Mouse (Mus musculus) megakaryocyte progenitor cell, adult 5-6 weeks (primary cell): Measurements from ENCODE around the gene Sp140. TPM values are rescaled to one million over a fixed set of nuclear protein-coding genes. Genes with fewer than 3 reads are reported as not detected.
"Not testable (repeated sequence)": the region's sequence is repeated elsewhere in the genome, so short reads cannot be mapped to it uniquely, and the experiment has no call there.

Experiments
- ATAC-seq: replicated peaks from 2 replicates; pipeline ENCODE4 v1.8.0; 2016; ENCODE audit warnings: mild to moderate bottlenecking, moderate TSS enrichment, inconsistent platforms; ENCODE audit not compliant: poor library complexity
- total RNA-seq, 2 experiments: library from RNA; stranded (forward) in 1 of 2; stranded (reverse) in 1 of 2; fragments of 157-497, 149-512 nt in 1 of 2; fragments of 200-1000 nt in 1 of 2; gene quantifications; 2 replicates each; pipeline versions ENCODE4 v1.2.3 to v1.2.4; 2015 to 2017

Sp140 gene
- total RNA-seq, 2 experiments from 2014 or later, result 83.5 to 92.2 TPM

DNA sequence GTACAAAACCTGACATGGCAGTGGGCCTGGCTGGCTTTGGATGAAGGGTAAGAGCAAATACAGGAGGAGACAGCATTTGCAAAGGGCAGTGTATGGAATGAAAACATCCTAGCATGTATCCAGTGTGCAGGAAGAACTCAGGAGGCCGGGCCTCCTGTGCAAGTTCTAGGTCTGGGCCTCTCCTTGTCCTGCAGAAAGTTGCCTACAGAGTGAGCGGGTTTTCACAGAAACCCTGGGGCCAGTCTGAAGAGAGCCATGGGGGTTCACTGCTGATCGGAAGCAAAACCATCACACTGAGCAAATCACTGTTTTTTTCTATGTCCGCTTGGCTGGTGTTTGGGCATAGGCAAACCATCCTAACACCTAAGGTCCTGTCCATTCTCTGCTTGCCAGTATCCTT lies 38.0 kb downstream of the Sp140 start:
- not testable (repeated sequence) for ATAC-seq

GRCm38 (mm10) chr1:85649881-85650280 lies 49.7 kb downstream of the Sp140 start, which contains the start of gene Sp100:
Sp100 (plus strand) TSS chr1:85649988.
- ATAC-seq, result 0 out of 2 replicates have a peak, but pooled peaks have one; percentile 48

GRCm38 (mm10) chr1:85650524-85650923 lies 50.3 kb downstream of the Sp140 start:
- not testable (repeated sequence) for ATAC-seq

DNA sequence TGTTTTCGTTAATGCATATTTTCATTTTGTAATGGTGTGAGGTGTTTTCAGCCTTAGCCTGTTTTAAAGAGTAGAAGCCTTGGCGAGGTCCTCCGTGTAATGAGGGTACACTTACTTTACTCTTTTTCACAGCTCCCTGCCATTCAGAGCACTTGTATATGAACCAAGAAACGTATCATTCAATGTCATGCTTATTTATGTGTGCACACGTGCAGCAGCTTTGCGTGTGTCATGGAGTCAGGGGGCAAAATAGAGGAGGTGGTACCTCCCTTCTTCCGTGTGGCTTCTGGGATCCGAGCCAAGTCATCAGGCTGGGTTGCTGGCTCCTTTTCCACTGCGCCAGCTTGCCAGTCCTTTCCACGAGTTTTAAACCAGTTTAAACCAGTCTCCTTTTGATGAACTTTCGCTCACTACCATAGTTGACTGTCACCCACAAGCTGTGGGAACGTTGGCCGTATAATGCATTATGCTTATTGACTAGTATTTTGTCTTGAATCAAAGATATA lies 51.6 kb downstream of the Sp140 start:
- ATAC-seq, result 0 out of 2 replicates have a peak, but pooled peaks have one; percentile 14

DNA sequence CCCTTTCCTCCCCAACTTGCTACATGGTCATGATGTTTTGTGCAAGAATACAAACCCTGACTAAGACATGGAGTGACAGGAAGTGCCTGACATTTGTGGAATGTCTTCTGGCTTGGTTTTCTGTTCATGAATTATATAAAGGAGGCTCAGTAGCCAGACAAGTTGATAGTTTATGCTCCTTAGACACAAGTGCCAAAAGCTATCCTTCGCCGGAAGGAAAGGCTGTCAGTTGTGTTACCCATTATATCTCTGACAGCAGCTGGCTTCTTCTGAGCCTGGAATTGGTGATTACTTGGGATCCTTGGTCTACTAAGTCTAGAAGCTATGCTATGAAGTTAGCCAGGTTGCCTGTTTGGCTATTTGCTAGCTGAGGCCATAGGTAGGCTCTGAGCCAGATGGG lies 57.0 kb downstream of the Sp140 start:
- ATAC-seq, result not testable (repeated sequence)

GRCm38 (mm10) chr1:85664266-85664665 lies 64.1 kb downstream of the Sp140 start:
- 0 out of 2 replicates have a peak, but pooled peaks have one; percentile 31 for ATAC-seq

DNA sequence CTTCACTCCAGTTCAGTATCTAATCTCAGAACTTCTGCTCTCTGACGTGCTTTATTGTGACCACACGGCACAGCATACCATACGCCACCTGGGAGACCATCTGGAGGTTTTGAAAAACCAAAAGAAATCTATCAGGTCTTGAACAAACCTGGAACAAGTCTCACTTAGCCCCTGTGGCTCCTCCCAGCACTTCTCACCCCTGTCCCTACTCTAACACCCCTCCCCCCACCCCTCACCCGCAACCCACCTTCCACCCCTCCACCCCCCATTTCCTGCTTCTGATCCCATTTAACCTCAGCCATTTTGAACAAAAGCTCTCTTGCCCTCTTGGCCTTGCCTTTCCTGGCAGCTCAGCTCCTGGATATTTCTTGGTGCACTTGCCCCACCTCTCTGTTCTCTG lies 80.0 kb downstream of the Sp140 start:
- no peak for ATAC-seq

DNA sequence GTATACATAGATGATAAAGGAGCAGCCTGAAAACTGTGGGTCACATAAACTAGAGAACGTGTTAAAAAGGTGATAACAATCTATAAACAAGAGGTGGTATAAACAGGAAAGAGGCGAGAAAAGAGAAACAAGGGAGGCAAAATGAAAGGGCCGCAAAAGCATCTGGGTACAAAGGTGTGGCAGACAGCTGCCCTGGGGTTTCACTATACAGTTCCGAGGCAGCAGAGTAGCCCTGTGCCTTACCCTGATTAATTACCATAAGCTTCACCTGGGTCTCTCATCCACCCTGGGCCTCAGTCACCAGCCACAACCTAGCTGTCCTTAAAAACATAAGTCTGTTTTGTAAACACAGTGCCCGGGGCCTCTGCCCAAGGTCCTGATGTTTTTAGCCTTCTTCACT lies 86.5 kb downstream of the Sp140 start:
- ATAC-seq, result no peak

DNA sequence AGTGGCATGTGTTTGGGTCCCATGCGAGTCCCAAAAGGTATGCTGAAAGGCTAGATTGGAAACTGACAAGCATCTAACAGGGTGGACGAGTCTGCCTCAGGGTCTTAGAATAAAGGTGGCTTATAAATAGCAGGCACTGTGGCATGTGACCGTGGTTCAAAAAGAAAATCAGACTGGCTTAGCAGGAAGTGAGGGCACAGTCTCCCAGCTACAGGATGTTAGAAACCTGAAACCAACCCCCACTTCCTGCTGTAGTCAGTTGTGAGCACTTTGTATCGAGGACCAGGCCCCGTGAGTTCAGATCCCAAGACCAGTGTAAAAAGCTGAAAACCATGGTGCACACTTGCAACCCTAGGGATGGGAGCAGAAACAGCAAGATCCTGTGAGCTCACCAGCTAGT lies 87.2 kb downstream of the Sp140 start:
- ATAC-seq, result peak; percentile 82

DNA sequence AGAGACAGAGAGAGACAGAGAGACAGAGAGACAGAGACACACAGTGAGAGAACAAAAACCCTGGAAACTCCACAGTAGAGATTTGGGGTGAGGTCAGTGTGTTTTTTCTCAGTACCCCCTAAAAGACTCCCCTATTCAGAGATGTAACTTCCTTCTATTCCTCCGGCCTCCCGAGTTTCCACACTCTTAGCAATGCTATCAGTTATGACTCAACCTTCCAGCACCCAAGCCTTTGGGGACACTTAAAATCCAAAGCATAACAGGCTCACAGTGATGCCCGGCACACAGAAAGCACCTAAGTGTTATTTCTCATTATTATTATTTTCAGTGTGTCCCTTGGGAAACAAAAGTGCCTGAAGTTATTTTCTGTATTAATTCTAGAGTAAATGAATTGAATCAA lies 90.4 kb downstream of the Sp140 start:
- peak; percentile 45; the same call in 1 of the 2 replicates for ATAC-seq

GRCm38 (mm10) chr1:85692281-85692680 lies 92.1 kb downstream of the Sp140 start:
- no peak for ATAC-seq

DNA sequence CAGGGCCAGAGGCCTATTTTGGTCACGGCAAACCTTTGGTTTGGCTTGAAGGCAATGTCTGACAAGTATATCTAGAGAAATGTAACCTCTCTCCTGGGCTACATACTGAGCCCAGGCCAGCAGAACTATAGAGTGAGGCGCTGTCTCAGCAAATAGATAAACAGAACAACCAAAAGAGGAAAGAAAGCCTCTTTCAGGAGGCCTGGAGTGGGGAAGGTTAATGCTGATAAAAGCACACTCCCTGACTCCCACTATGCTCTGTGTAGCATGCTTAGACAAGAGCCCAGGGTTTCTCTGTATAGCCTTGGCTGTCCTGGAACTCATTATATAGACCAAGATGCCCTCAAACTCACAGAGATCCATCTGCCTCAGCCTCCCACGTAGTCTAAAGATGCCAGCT lies 93.1 kb downstream of the Sp140 start:
- peak; percentile 76 for ATAC-seq

Other genes starting within 250 kb of the Sp140 start
- gene G530012D18Rik, start 24.7 kb upstream of the Sp140 start, total RNA-seq (2015), result 0.69 and 0.73 TPM in 2 replicates
- gene G530012D18Rik, start 24.7 kb upstream of the Sp140 start, total RNA-seq (2017), result 0.46 TPM in 1 of 2 replicates, not detected in the other
- gene Sp110, start 1.6 kb upstream of the Sp140 start, total RNA-seq (2015), result 114 and 132 TPM in 2 replicates
- 114 and 149 TPM in 2 replicates for gene Sp110, start 1.6 kb upstream of the Sp140 start, total RNA-seq (2017)
- 126 and 135 TPM in 2 replicates for gene Sp100, start 49.6 kb downstream of the Sp140 start, total RNA-seq (2015)
- gene Sp100, start 49.6 kb downstream of the Sp140 start, total RNA-seq (2017), result 63.4 and 82.1 TPM in 2 replicates
- 81.4 and 86.3 TPM in 2 replicates for gene A630001G21Rik, start 178.3 kb downstream of the Sp140 start, total RNA-seq (2015)
- 57.5 and 65.8 TPM in 2 replicates for gene A630001G21Rik, start 178.3 kb downstream of the Sp140 start, total RNA-seq (2017)
- gene Cab39, start 193.1 kb downstream of the Sp140 start, total RNA-seq (2015), result 83.1 and 84.9 TPM in 2 replicates
- gene Cab39, start 193.1 kb downstream of the Sp140 start, total RNA-seq (2017), result 122 and 126 TPM in 2 replicates